Mouse (Mus musculus): ENCODE results near the gene Supt3. TPM values are rescaled to one million over a fixed set of nuclear protein-coding genes. Genes with fewer than 3 reads are reported as not detected.
A peak's percentile ranks its signal among the peaks of the same experiment; 100 is the strongest.

Supt3 gene
- total and polyA plus RNA-seq, 2 experiments, result 2.3 to 4.9 TPM

DNA sequence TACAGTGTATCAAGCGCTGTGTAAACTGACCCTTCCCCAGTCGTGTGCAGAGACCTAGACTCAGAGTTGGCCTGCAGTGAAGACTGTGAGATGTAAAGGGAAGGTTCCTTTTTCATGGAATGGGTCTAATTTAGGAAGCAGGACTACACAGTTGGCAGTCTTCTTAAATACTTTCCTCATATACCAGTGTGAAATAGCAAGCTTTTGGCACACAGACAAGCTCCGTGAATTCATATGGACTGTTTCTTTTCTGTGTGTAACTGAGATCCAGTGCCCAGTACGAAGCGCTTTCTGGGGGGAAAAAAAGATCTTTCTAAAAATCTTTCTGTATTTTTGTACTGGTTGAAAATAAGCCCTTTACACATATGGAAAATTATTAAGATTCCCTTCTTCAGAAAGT lies 286.8 kb downstream of the Supt3 start:
- no peak overlapping the region for H3K9ac ChIP-seq (ENCODE audit: low read depth, low read length)
- no peaks in the 10 kb centered on the region for H3K79me2 ChIP-seq (ENCODE audit: control insufficient read depth, insufficient read depth, low read length)
- H3K4me1 ChIP-seq (ENCODE audit: control insufficient read depth, insufficient read depth, low read length), result peaks cover 2% of the 10 kb centered on the region; the same call in 1 of the 2 replicates
- H3K4me3 ChIP-seq (ENCODE audit: insufficient read depth, low read depth, low read length), result no peak overlapping the region
- no peaks in the 10 kb centered on the region for H3K27me3 ChIP-seq (ENCODE audit: control insufficient read depth, insufficient read depth, low read length)
- H3K27ac ChIP-seq (replicated peaks; ENCODE audit: insufficient read depth, low read depth, low read length), result no peak overlapping the region
- no peak for DNase-seq (ENCODE audit: extremely low read depth, low read depth, low spot score)
- H3K36me3 ChIP-seq (ENCODE audit: control insufficient read depth, insufficient read depth, low read length), result no peaks in the 10 kb centered on the region
- TF ChIP-seq CTCF (IDR thresholded peaks at IDR 0.05; ENCODE audit: low read depth, low read length) (no peak), POLR2A (IDR thresholded peaks at IDR 0.05; ENCODE audit: extremely low read depth, insufficient read depth, low read length) (no peak)
- 91% methylated on average over 5 of the region's 5 CpGs for WGBS

- no peak overlapping the region for H3K4me3 ChIP-seq (ENCODE audit: insufficient read depth, low read depth, low read length)
- H3K4me1 ChIP-seq (ENCODE audit: control insufficient read depth, insufficient read depth, low read length), result peaks cover 2% of the 10 kb centered on the region; the same call in 1 of the 2 replicates
- WGBS, result 82% methylated on average over 2 of the region's 2 CpGs
- no peak for TF ChIP-seq POLR2A (IDR thresholded peaks at IDR 0.05; ENCODE audit: extremely low read depth, insufficient read depth, low read length)
- no peak for TF ChIP-seq CTCF (IDR thresholded peaks at IDR 0.05; ENCODE audit: low read depth, low read length)
- H3K27me3 ChIP-seq (ENCODE audit: control insufficient read depth, insufficient read depth, low read length), result no peaks in the 10 kb centered on the region
- no peak for DNase-seq (ENCODE audit: extremely low read depth, low read depth, low spot score)
- no peak overlapping the region for H3K27ac ChIP-seq (replicated peaks; ENCODE audit: insufficient read depth, low read depth, low read length)
- H3K9ac ChIP-seq (ENCODE audit: low read depth, low read length), result no peak overlapping the region
- no peaks in the 10 kb centered on the region for H3K79me2 ChIP-seq (ENCODE audit: control insufficient read depth, insufficient read depth, low read length)
- H3K36me3 ChIP-seq (ENCODE audit: control insufficient read depth, insufficient read depth, low read length), result no peaks in the 10 kb centered on the region
Observed at GRCm38 (mm10) chr17:45065465-45065864, 288.5 kb downstream of the Supt3 start.

DNA sequence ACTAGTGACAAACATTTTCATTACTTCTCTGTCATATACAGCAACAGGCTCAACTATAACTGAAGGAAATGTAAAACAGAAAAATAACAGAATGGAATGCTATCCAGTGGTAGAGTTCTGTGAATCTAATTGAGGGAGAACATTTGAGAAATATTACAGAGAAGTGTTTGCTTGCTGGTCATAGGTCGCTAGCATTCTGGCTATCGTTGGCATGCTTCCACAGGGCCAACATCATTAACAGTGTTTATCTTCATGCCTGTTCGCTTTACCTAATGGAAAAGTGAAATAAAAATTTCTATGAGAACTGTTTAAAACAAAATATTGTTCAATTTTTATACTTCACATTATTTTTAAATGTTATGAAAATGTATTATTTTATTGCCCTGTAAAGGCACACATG lies 290.5 kb downstream of the Supt3 start:
- no peak for TF ChIP-seq CTCF (IDR thresholded peaks at IDR 0.05; ENCODE audit: low read depth, low read length)
- TF ChIP-seq POLR2A (IDR thresholded peaks at IDR 0.05; ENCODE audit: extremely low read depth, insufficient read depth, low read length), result no peak
- Histone ChIP-seq H3K9ac (ENCODE audit: low read depth, low read length) (no peak overlapping the region), H3K36me3 (ENCODE audit: control insufficient read depth, insufficient read depth, low read length) (no peaks in the 10 kb centered on the region), H3K79me2 (ENCODE audit: control insufficient read depth, insufficient read depth, low read length) (no peaks in the 10 kb centered on the region), H3K4me1 (ENCODE audit: control insufficient read depth, insufficient read depth, low read length) (peaks cover 2% of the 10 kb centered on the region; the same call in 1 of the 2 replicates), H3K4me3 (ENCODE audit: insufficient read depth, low read depth, low read length) (no peak overlapping the region), H3K27ac (replicated peaks; ENCODE audit: insufficient read depth, low read depth, low read length) (no peak overlapping the region), H3K27me3 (ENCODE audit: control insufficient read depth, insufficient read depth, low read length) (no peaks in the 10 kb centered on the region)
- WGBS, result 23% methylated on average over 3 of the region's 3 CpGs
- peak; percentile 65 for DNase-seq (ENCODE audit: extremely low read depth, low read depth, low spot score)

- Histone ChIP-seq H3K79me2 (ENCODE audit: control insufficient read depth, insufficient read depth, low read length) (no peaks in the 10 kb centered on the region), H3K4me1 (ENCODE audit: control insufficient read depth, insufficient read depth, low read length) (peaks cover 2% of the 10 kb centered on the region; the same call in 1 of the 2 replicates), H3K27ac (replicated peaks; ENCODE audit: insufficient read depth, low read depth, low read length) (no peak overlapping the region), H3K4me3 (ENCODE audit: insufficient read depth, low read depth, low read length) (no peak overlapping the region), H3K9ac (ENCODE audit: low read depth, low read length) (no peak overlapping the region), H3K36me3 (ENCODE audit: control insufficient read depth, insufficient read depth, low read length) (no peaks in the 10 kb centered on the region), H3K27me3 (ENCODE audit: control insufficient read depth, insufficient read depth, low read length) (no peaks in the 10 kb centered on the region)
- WGBS, result 92% methylated on average over 7 of the region's 7 CpGs
- TF ChIP-seq CTCF (IDR thresholded peaks at IDR 0.05; ENCODE audit: low read depth, low read length), result no peak
- no peak for TF ChIP-seq POLR2A (IDR thresholded peaks at IDR 0.05; ENCODE audit: extremely low read depth, insufficient read depth, low read length)
- DNase-seq (ENCODE audit: extremely low read depth, low read depth, low spot score), result no peak
Observed at GRCm38 (mm10) chr17:45068321-45068720, 291.4 kb downstream of the Supt3 start.

DNA sequence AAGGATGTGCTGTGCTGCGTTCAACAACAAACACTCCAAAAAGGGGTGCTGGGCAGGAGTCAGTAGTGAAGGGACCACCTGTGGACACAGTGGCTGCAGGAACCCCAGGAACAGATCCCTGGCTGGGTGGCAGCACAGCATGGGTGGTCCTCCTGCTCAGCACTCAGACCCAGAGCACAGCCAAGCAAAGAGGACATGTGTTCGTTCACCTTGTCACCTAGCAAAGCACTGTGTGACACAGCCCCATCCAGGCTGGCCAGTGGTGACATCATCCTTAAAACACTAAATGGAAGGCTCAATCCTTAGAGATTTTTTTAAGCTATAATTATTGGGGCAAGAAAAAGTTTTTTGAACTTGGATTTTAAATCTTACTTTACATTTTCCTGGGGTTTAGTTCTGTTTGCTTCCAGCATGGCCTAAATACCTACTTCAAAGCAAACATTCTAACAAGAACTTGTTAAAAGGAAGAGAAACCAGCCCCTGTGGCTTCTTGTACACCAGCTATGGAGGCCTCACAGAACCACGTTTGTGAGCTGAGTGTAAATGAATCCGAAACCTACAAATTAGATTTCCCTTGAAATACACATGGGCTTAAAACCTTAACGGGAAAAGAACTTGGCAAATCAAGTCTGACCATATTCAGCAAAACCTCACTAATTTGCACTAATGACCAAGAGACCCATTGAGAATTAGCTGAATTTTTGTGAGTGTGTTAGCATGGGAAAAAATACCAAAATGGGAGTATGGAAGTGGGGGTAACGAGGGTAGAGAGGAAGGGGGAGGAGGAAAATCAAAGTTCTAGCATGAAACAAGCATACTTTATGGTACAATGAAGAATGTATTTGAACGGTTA lies 295.8 kb downstream of the Supt3 start:
- DNase-seq (ENCODE audit: extremely low read depth, low read depth, low spot score), result no peak
- Histone ChIP-seq H3K9ac (ENCODE audit: low read depth, low read length) (no peak overlapping the region), H3K4me3 (ENCODE audit: insufficient read depth, low read depth, low read length) (no peak overlapping the region), H3K27me3 (ENCODE audit: control insufficient read depth, insufficient read depth, low read length) (no peaks in the 10 kb centered on the region), H3K36me3 (ENCODE audit: control insufficient read depth, insufficient read depth, low read length) (no peaks in the 10 kb centered on the region), H3K27ac (replicated peaks; ENCODE audit: insufficient read depth, low read depth, low read length) (no peak overlapping the region), H3K4me1 (ENCODE audit: control insufficient read depth, insufficient read depth, low read length) (no peaks in the 10 kb centered on the region), H3K79me2 (ENCODE audit: control insufficient read depth, insufficient read depth, low read length) (no peaks in the 10 kb centered on the region)
- no peak for TF ChIP-seq CTCF (IDR thresholded peaks at IDR 0.05; ENCODE audit: low read depth, low read length)
- no peak for TF ChIP-seq POLR2A (IDR thresholded peaks at IDR 0.05; ENCODE audit: extremely low read depth, insufficient read depth, low read length)
- 88% methylated on average over 7 of the region's 7 CpGs for WGBS

DNA sequence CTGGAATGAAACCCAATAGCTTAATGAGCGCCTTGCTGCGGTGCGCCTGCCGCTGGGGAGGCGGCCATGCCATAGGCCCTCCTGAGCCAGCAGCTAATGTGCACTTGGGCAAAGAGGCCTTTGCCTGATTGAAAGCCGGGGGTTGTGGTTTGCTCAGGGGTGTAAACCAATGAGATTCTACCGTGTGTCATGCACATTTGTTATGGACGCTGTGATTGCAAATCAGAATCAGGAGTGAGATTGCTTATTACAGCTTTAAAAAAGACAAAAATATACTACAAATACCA lies 296.3 kb downstream of the Supt3 start:
- TF ChIP-seq POLR2A (IDR thresholded peaks at IDR 0.05; ENCODE audit: extremely low read depth, insufficient read depth, low read length), result no peak
- Histone ChIP-seq H3K79me2 (ENCODE audit: control insufficient read depth, insufficient read depth, low read length) (no peaks in the 10 kb centered on the region), H3K27me3 (ENCODE audit: control insufficient read depth, insufficient read depth, low read length) (no peaks in the 10 kb centered on the region), H3K27ac (replicated peaks; ENCODE audit: insufficient read depth, low read depth, low read length) (no peak overlapping the region), H3K4me3 (ENCODE audit: insufficient read depth, low read depth, low read length) (no peak overlapping the region), H3K9ac (ENCODE audit: low read depth, low read length) (no peak overlapping the region), H3K36me3 (ENCODE audit: control insufficient read depth, insufficient read depth, low read length) (no peaks in the 10 kb centered on the region), H3K4me1 (ENCODE audit: control insufficient read depth, insufficient read depth, low read length) (no peaks in the 10 kb centered on the region)
- 98% methylated on average over 8 of the region's 8 CpGs for WGBS
- no peak for DNase-seq (ENCODE audit: extremely low read depth, low read depth, low spot score)
